Mouse (Mus musculus): ENCODE measurements around the gene Olfr1358. TPM values are rescaled to one million over a fixed set of nuclear protein-coding genes. Genes with fewer than 3 reads are reported as not detected.
"Not testable (repeated sequence)": the region's sequence is repeated elsewhere in the genome, so short reads cannot be mapped to it uniquely, and the experiment has no call there.

Gene Olfr1358
- total and polyA plus RNA-seq, 3 experiments = not detected

DNA sequence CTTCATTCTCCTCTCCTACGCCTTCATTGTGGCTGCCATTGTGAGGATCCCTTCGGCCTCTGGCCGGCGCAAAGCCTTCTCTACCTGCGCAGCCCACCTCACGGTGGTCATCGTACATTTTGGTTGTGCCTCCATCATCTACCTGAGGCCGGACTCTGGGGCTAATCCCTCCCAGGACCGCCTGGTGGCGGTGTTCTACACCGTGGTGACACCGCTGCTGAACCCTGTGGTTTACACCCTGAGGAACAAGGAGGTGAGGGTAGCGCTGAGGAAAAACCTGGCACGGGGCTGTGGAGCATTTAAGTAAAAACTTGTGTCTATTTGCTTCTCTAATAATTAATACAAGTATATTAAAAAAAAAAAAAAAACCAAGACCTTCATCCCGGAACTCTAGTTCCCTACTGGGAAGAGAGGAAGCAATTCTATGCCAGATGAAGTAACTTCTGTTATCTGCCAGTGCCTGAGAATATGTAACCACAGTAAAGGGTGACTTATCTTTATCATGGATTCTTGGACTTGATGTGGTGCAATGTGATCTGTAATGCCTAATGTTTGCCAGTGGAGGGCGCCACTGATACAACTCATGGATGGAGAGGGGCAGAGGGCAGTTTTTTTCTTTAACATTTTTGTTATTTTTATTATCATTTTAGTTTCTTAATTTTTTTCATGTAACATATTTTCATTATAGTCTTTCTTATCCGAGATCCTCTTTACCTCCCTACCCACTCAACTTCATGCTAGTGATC lies 3.2 kb downstream of the Olfr1358 start:
- peak; percentile 51 for DNase-seq (ENCODE audit: extremely low read depth)
- Histone ChIP-seq H3K79me2 (replicated peaks; ENCODE audit: control insufficient read depth, extremely low read depth, insufficient read depth, poor library complexity, severe bottlenecking) (no peaks in the 10 kb centered on the region), H3K9me3 (replicated peaks; ENCODE audit: low read length) (peaks cover 10% of the 10 kb centered on the region), H3K27me3 (replicated peaks) (peaks cover 31% of the 10 kb centered on the region), H3K4me1 (ENCODE audit: control insufficient read depth in 1 of 2, insufficient read depth in 2 of 2) (peaks cover 0 to 7% of the 10 kb centered on the region in 2 experiments; a peak in 2 of 4 replicates), H3K9ac (ENCODE audit: insufficient read depth, low read depth) (no peak overlapping the region), H3K4me2 (ENCODE audit: insufficient read depth, low read depth, poor library complexity, severe bottlenecking) (0 out of 2 replicates have a peak overlapping the region, but pooled peaks have one; percentile 11), H3K4me3 (replicated peaks in 1 of 3; ENCODE audit: low read depth in 2 of 3, low read length in 2 of 3, poor library complexity in 1 of 3) (no peak overlapping the region), H3K27ac (ENCODE audit: insufficient read depth, low read depth) (no peak overlapping the region), H3K36me3 (replicated peaks in 1 of 2; ENCODE audit: control insufficient read depth in 1 of 2, insufficient read depth in 1 of 2, low read length in 1 of 2) (no peaks in the 10 kb centered on the region)
- TF ChIP-seq ZC3H11A (IDR thresholded peaks at IDR 0.05; ENCODE audit: low read depth, low read length) (no peak), ZMIZ1 (IDR thresholded peaks at IDR 0.05; ENCODE audit: low read depth, low read length) (no peak), ELF1 (IDR thresholded peaks at IDR 0.05; ENCODE audit: low read depth, low read length) (no peak), CTCF (conservative IDR thresholded peaks at IDR 0.05 in 1 of 2, IDR thresholded peaks at IDR 0.05 in 1 of 2; ENCODE audit: low read depth in 2 of 2, low read length in 2 of 2) (peak; percentile 58 to 71), SMC3 (IDR thresholded peaks at IDR 0.05; ENCODE audit: low read depth, low read length) (peak; percentile 49), TBP (conservative IDR thresholded peaks at IDR 0.05; ENCODE audit: low read depth, low read length) (no peak), GABPA (IDR thresholded peaks at IDR 0.05; ENCODE audit: insufficient replicate concordance, low read depth, low read length) (no peak), HCFC1 (IDR thresholded peaks at IDR 0.05; ENCODE audit: low read depth, low read length) (no peak), MAFK (IDR thresholded peaks at IDR 0.05; ENCODE audit: insufficient replicate concordance, low read length) (no peak), PAX5 (IDR thresholded peaks at IDR 0.05; ENCODE audit: low read length) (no peak), E2F4 (IDR thresholded peaks at IDR 0.05; ENCODE audit: insufficient replicate concordance, low read depth, low read length) (no peak), CHD2 (IDR thresholded peaks at IDR 0.05; ENCODE audit: low read length) (no peak), EP300 (IDR thresholded peaks at IDR 0.05; ENCODE audit: low read length) (no peak), RCOR1 (conservative IDR thresholded peaks at IDR 0.05; ENCODE audit: low read depth, low read length) (no peak), ZNF384 (IDR thresholded peaks at IDR 0.05; ENCODE audit: low read depth, low read length) (no peak), MYC (IDR thresholded peaks at IDR 0.05; ENCODE audit: low read depth, low read length) (no peak), RAD21 (IDR thresholded peaks at IDR 0.05; ENCODE audit: low read depth, low read length) (peak; percentile 53), KAT2A (IDR thresholded peaks at IDR 0.05; ENCODE audit: insufficient replicate concordance, low read length) (no peak), MAZ (IDR thresholded peaks at IDR 0.05; ENCODE audit: low read depth, low read length) (no peak), JUN (IDR thresholded peaks at IDR 0.05; ENCODE audit: insufficient read depth, low read depth, low read length) (no peak), ETS1 (conservative IDR thresholded peaks at IDR 0.05; ENCODE audit: low read depth, low read length) (no peak), MEF2A (IDR thresholded peaks at IDR 0.05; ENCODE audit: borderline replicate concordance, low read depth, low read length) (no peak)
- in situ Hi-C loops (cut with MboI; ENCODE audit: low pct_ligation_motif_present, low pct_unique_long_range_greater_than_20kb, low sequenced_read_pairs) (loop anchor here (5.0 kb wide), 1 partner anchor 82 kb away; no protein-coding TSS in a partner anchor), dilution Hi-C loops (cut with MboI; ENCODE audit: extremely low pct_ligation_motif_present, extremely low pct_unique_long_range_greater_than_20kb, low sequenced_read_pairs) (no loop called here)

DNA sequence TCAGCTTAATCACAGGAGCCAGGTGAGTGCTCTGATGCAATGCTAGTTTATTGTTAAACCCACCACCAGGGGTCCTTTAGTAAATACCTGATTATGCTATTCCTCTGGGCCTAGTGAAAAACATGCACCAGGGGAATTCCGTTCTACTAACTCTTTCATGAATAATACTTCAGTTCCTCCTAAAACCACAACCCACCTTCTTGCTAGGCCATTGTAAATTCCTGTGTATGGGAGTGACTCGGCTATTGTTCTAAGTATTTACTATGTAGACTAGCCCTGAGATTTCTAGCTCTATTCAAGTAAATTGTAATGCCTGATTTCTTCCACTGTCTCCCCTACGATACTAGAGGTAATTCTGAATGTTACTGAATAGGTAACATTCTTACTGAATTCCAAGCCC lies 7.8 kb downstream of the Olfr1358 start:
- H3K9ac ChIP-seq (ENCODE audit: insufficient read depth, low read depth); H3K36me3 ChIP-seq (replicated peaks in 1 of 2; ENCODE audit: control insufficient read depth in 1 of 2, insufficient read depth in 1 of 2, low read length in 1 of 2); H3K27ac ChIP-seq (ENCODE audit: insufficient read depth, low read depth); H3K4me3 ChIP-seq (replicated peaks in 1 of 3; ENCODE audit: low read depth in 2 of 3, low read length in 2 of 3, poor library complexity in 1 of 3); dilution Hi-C loops (cut with MboI; ENCODE audit: extremely low pct_ligation_motif_present, extremely low pct_unique_long_range_greater_than_20kb, low sequenced_read_pairs); H3K27me3 ChIP-seq (replicated peaks); DNase-seq (ENCODE audit: extremely low read depth); H3K4me2 ChIP-seq (ENCODE audit: insufficient read depth, low read depth, poor library complexity, severe bottlenecking); H3K9me3 ChIP-seq (replicated peaks; ENCODE audit: low read length); in situ Hi-C loops (cut with MboI; ENCODE audit: low pct_ligation_motif_present, low pct_unique_long_range_greater_than_20kb, low sequenced_read_pairs); H3K79me2 ChIP-seq (replicated peaks; ENCODE audit: control insufficient read depth, extremely low read depth, insufficient read depth, poor library complexity, severe bottlenecking): not testable (repeated sequence)
- peaks cover 0 to 14% of the 10 kb centered on the region in 2 experiments; a peak in 2 of 4 replicates for H3K4me1 ChIP-seq (ENCODE audit: control insufficient read depth in 1 of 2, insufficient read depth in 2 of 2)
